Comparison of ENCODE assay signal across 7 mouse cellular contexts in the genomic region with DNA sequence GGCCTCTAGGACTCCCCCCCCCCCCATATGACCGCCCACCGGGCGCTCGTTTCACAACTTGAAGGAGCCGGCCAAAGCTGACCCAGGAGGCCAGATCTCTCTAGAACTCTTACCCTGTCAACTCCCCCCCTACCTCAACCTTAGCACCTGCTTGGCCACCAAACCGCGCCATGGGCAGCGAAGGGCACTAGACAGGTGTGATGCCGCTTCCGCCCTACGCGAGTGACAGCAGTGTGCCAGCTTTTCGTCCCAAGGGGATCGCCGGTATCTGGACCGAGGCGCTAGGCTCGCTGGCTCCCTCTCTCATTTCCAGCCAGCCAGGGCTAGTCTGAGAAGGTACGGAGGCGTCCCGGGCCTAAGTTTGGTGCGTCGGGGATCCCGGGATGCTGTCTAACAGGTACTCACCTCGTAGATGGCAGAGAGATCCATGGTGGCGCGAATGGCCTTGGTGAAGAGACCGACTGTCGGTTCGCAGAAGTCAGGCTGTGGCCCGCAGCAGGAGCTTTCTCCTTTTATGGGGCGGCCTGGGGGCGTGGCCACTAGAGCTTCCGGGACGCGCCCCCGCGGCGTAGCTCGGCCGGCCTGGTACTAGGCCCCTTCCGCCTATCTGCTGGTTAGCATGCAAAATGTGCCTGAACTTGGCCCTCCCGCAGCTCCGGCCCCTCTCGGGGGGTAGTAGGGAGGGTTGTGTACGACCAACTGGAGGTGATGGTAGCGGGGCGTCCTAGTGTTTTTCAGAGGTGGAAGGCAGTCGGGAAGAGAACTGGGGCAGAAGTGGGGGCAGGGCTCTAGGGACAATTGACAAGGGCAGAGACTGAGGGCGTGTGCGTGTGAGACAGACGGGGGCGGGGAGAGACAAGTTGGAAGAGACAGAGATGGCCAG. TPM values are rescaled to one million over a fixed set of nuclear protein-coding genes. Genes with fewer than 3 reads are reported as not detected.
DNase-seq lines count a peak whose midpoint lies in the region; ATAC-seq lines count a peak whose summit lies in the region.

No protein-coding gene starts in this region.

- H3K27me3 ChIP-seq in intestine, embryonic 15.5 days (replicated peaks) = no peaks in the 10 kb centered on the region
- no peaks in the 10 kb centered on the region for H3K27me3 ChIP-seq in limb, embryonic 10.5 days (ENCODE audit: low read depth, poor library complexity, severe bottlenecking)
- H3K27me3 ChIP-seq in midbrain, embryonic 12.5 days = peaks cover 23% of the 10 kb centered on the region

- H3K27ac ChIP-seq in intestine, embryonic 15.5 days = peak overlapping the region; percentile 98
- H3K27ac ChIP-seq in limb, embryonic 10.5 days = peak overlapping the region; percentile 90
- H3K27ac ChIP-seq in midbrain, embryonic 12.5 days (replicated peaks) = peak overlapping the region; percentile 60

- peak overlapping the region; percentile 87 for H3K4me2 ChIP-seq in intestine, embryonic 15.5 days (replicated peaks)
- peak overlapping the region; percentile 74 for H3K4me2 ChIP-seq in midbrain, embryonic 12.5 days (replicated peaks)

- H3K4me1 ChIP-seq in intestine, embryonic 15.5 days (replicated peaks) = peaks cover 61% of the 10 kb centered on the region
- peaks cover 86% of the 10 kb centered on the region for H3K4me1 ChIP-seq in limb, embryonic 10.5 days
- peaks cover 69% of the 10 kb centered on the region for H3K4me1 ChIP-seq in midbrain, embryonic 12.5 days

- H3K9ac ChIP-seq in intestine, embryonic 15.5 days = peak overlapping the region; percentile 89
- peak overlapping the region; percentile 70 for H3K9ac ChIP-seq in midbrain, embryonic 12.5 days (replicated peaks)

- DNase-seq in adrenal gland, adult 18-20 months (ENCODE audit: low spot score in 2 of 2) = peak; percentile 98 to 99
- peak; percentile 93 for DNase-seq in embryo, embryonic 10.5 days (ENCODE audit: low spot score)
- DNase-seq in gastrocnemius, postnatal 25 days = peak; percentile 95
- DNase-seq in limb, embryonic 10.5 days (ENCODE audit: low spot score) = peak; percentile 93
- peak; percentile 94 for DNase-seq in skeletal muscle tissue, adult 2 months (ENCODE audit: low read depth, low spot score)

- no peaks in the 10 kb centered on the region for H3K9me3 ChIP-seq in intestine, embryonic 15.5 days
- H3K9me3 ChIP-seq in limb, embryonic 10.5 days (replicated peaks) = no peaks in the 10 kb centered on the region
- H3K9me3 ChIP-seq in midbrain, embryonic 12.5 days = no peaks in the 10 kb centered on the region

- H3K4me3 ChIP-seq in intestine, embryonic 15.5 days (replicated peaks) = peak overlapping the region; percentile 75
- peak overlapping the region; percentile 76 for H3K4me3 ChIP-seq in limb, embryonic 10.5 days
- H3K4me3 ChIP-seq in midbrain, embryonic 12.5 days = peak overlapping the region; percentile 52

- under 1% methylated on average over 53 of the region's 53 CpGs for WGBS in intestine, embryonic 15.5 days
- WGBS in limb, embryonic 10.5 days = under 1% methylated on average over 53 of the region's 53 CpGs
- WGBS in midbrain, embryonic 12.5 days = under 1% methylated on average over 53 of the region's 53 CpGs

- ATAC-seq in intestine, embryonic 15.5 days = peak; percentile 54
- ATAC-seq in midbrain, embryonic 12.5 days (ENCODE audit: low FRiP score, low read depth) = peak; percentile 61

- no peaks in the 10 kb centered on the region for H3K36me3 ChIP-seq in intestine, embryonic 15.5 days
- peaks cover 11% of the 10 kb centered on the region for H3K36me3 ChIP-seq in limb, embryonic 10.5 days
- no peaks in the 10 kb centered on the region for H3K36me3 ChIP-seq in midbrain, embryonic 12.5 days

RNA-seq across cellular contexts. Expression of a gene that starts 1.0 kb away (rescaled TPM):
- 10 to 100 TPM; 15.5 to 16.5 TPM for total RNA-seq in adrenal gland, adult 18-20 months (2021)
- total RNA-seq in gastrocnemius, postnatal 25 days (2021) = 1 to 10 TPM; 7.3 to 7.6 TPM
- polyA plus RNA-seq in intestine, embryonic 15.5 days (2015; fragmentation: Nextera tagmentation; extraction: Ambion mirVana) = 27.2 and 28.1 TPM in 2 replicates
- polyA plus RNA-seq in limb, embryonic 10.5 days (2016; fragmentation: Nextera tagmentation; extraction: Ambion mirVana) = 7.5 and 7.9 TPM in 2 replicates
- polyA plus RNA-seq in midbrain, embryonic 12.5 days (2016; fragmentation: Nextera tagmentation; extraction: Ambion mirVana) = 4.9 and 5.4 TPM in 2 replicates

RNA-seq across cellular contexts. Expression of a gene that starts 6.6 kb away (rescaled TPM):
- total RNA-seq in adrenal gland, adult 18-20 months (2021) = 10 to 100 TPM; 14.4 to 22.2 TPM
- 1 to 10 TPM; 4.7 to 7.3 TPM for total RNA-seq in gastrocnemius, postnatal 25 days (2021)
- 40.2 and 41.7 TPM in 2 replicates for polyA plus RNA-seq in intestine, embryonic 15.5 days (2015; fragmentation: Nextera tagmentation; extraction: Ambion mirVana)
- polyA plus RNA-seq in limb, embryonic 10.5 days (2016; fragmentation: Nextera tagmentation; extraction: Ambion mirVana) = 90.5 and 118 TPM in 2 replicates
- 71.6 and 78.6 TPM in 2 replicates for polyA plus RNA-seq in midbrain, embryonic 12.5 days (2016; fragmentation: Nextera tagmentation; extraction: Ambion mirVana)

RNA-seq across cellular contexts. Expression of a gene that starts 13.5 kb away (rescaled TPM):
- total RNA-seq in adrenal gland, adult 18-20 months (2021) = 10 to 100 TPM; 36.9 to 37.0 TPM
- 10 to 100 TPM; 19.6 to 20.2 TPM for total RNA-seq in gastrocnemius, postnatal 25 days (2021)
- 48.3 and 50.0 TPM in 2 replicates for polyA plus RNA-seq in intestine, embryonic 15.5 days (2015; fragmentation: Nextera tagmentation; extraction: Ambion mirVana)
- 65.1 and 67.0 TPM in 2 replicates for polyA plus RNA-seq in limb, embryonic 10.5 days (2016; fragmentation: Nextera tagmentation; extraction: Ambion mirVana)
- polyA plus RNA-seq in midbrain, embryonic 12.5 days (2016; fragmentation: Nextera tagmentation; extraction: Ambion mirVana) = 45.3 and 46.9 TPM in 2 replicates

RNA-seq across cellular contexts. Expression of a gene that starts 13.7 kb away (rescaled TPM):
- 10 to 100 TPM; 76.7 to 86.6 TPM for total RNA-seq in adrenal gland, adult 18-20 months (2021)
- 10 to 100 TPM; 24.9 to 29.4 TPM for total RNA-seq in gastrocnemius, postnatal 25 days (2021)
- polyA plus RNA-seq in intestine, embryonic 15.5 days (2015; fragmentation: Nextera tagmentation; extraction: Ambion mirVana) = 70.8 and 78.9 TPM in 2 replicates
- polyA plus RNA-seq in limb, embryonic 10.5 days (2016; fragmentation: Nextera tagmentation; extraction: Ambion mirVana) = 81.3 and 91.5 TPM in 2 replicates
- 83.2 and 86.0 TPM in 2 replicates for polyA plus RNA-seq in midbrain, embryonic 12.5 days (2016; fragmentation: Nextera tagmentation; extraction: Ambion mirVana)

RNA-seq across cellular contexts. Expression of a gene that starts 28.6 kb away (rescaled TPM):
- 100 to 1,000 TPM; 983 to 986 TPM for total RNA-seq in adrenal gland, adult 18-20 months (2021)
- 100 to 1,000 TPM; 361 to 390 TPM for total RNA-seq in gastrocnemius, postnatal 25 days (2021)
- polyA plus RNA-seq in intestine, embryonic 15.5 days (2015; fragmentation: Nextera tagmentation; extraction: Ambion mirVana) = 1,085 and 1,147 TPM in 2 replicates
- 972 and 1,174 TPM in 2 replicates for polyA plus RNA-seq in limb, embryonic 10.5 days (2016; fragmentation: Nextera tagmentation; extraction: Ambion mirVana)
- polyA plus RNA-seq in midbrain, embryonic 12.5 days (2016; fragmentation: Nextera tagmentation; extraction: Ambion mirVana) = 544 and 582 TPM in 2 replicates

Comparison
In these comparisons a context has a peak if more than half of its experiments do, and no peak if none do; other contexts are left out.
1. Peak in every context shown above with its lines: DNase-seq, ATAC-seq, H3K4me3 ChIP-seq and H3K27ac ChIP-seq.